Mouse (Mus musculus) lung, postnatal 0 days (tissue): ENCODE measurements around the gene Lyst. TPM values are rescaled to one million over a fixed set of nuclear protein-coding genes. Genes with fewer than 3 reads are reported as not detected.

Experiments used
- ATAC-seq: fragments of 200-750 bp; cut with Nextera tagmentation; 2 replicates; pipeline ENCODE4 v1.8.0; 2017; ENCODE audit warnings: moderate library complexity
- DNase-seq: peaks from one replicate; pipeline ENCODE4 v3.0.0-alpha.2; 2016; ENCODE audit warnings: low spot score
- H3K27ac ChIP-seq: fragments of 300-500 bp; sonication (generic); 2 replicates; pipeline ENCODE4 v1.5.1; 2014; ENCODE audit warnings: antibody characterized with exemption, mild to moderate bottlenecking, low read length, mixed read lengths
- H3K27me3 ChIP-seq: fragments of 300-500 bp; sonication (generic); replicated peaks from 2 replicates; pipeline ENCODE4 v1.6.1; 2014; ENCODE audit warnings: low read length, mixed read lengths; ENCODE audit not compliant: insufficient read depth
- H3K36me3 ChIP-seq: fragments of 300-500 bp; sonication (generic); 2 replicates; pipeline ENCODE4 v1.6.1; 2014; ENCODE audit warnings: low read length, mixed read lengths; ENCODE audit not compliant: insufficient read depth
- H3K4me1 ChIP-seq: fragments of 300-500 bp; sonication (generic); 2 replicates; pipeline ENCODE4 v1.6.1; 2014; ENCODE audit warnings: antibody characterized with exemption, low read depth, low read length, mixed read lengths; ENCODE audit not compliant: insufficient read depth
- H3K4me2 ChIP-seq: fragments of 300-500 bp; sonication (generic); replicated peaks from 2 replicates; pipeline ENCODE4 v1.6.1; 2014; ENCODE audit warnings: low read depth, mild to moderate bottlenecking, low read length, moderate library complexity, mixed read lengths
- H3K4me3 ChIP-seq: fragments of 300-500 bp; sonication (generic); 2 replicates; pipeline ENCODE4 v1.5.1; 2014; ENCODE audit warnings: low read depth, low read length
- H3K9ac ChIP-seq: fragments of 300-500 bp; sonication (generic); replicated peaks from 2 replicates; pipeline ENCODE4 v1.6.1; 2014; ENCODE audit warnings: low read depth, mild to moderate bottlenecking
- H3K9me3 ChIP-seq: fragments of 300-500 bp; sonication (generic); 2 replicates; pipeline ENCODE4 v1.6.1; 2016; ENCODE audit warnings: low read length, mixed read lengths
- CTCF ChIP-seq: IDR thresholded peaks from 2 replicates; pipeline ENCODE4 v1.5.1; 2016; ENCODE audit warnings: antibody characterized with exemption, mild to moderate bottlenecking
- EP300 ChIP-seq: IDR thresholded peaks from 2 replicates; pipeline ENCODE4 v1.6.1; 2016; ENCODE audit warnings: antibody characterized with exemption, mild to moderate bottlenecking, control low read depth
- WGBS: fragments of 180-500 bp; shearing (Covaris S2); extraction: QIAGEN DNeasy Blood & Tissue Kit; methylation state at CpG from one replicate; pipeline ENCODE4 v1.1.7; 2014; 5-methylcytosine and 5-hydroxymethylcytosine counted together
- polyA plus RNA-seq: library from polyadenylated mRNA; unstranded; fragments of >200 nt; fragmentation: Nextera tagmentation; extraction: Ambion mirVana; gene quantifications from 2 replicates; pipeline ENCODE4 v1.2.1, GENCODE M21; 2015

Lyst gene
- polyA plus RNA-seq, 1 experiment from 2014 or later, result 7.1 TPM

- 60% methylated on average over 10 of the region's 10 CpGs for WGBS
- no peaks in the 10 kb centered on the region for H3K9me3 ChIP-seq
- H3K36me3 ChIP-seq, result no peaks in the 10 kb centered on the region
- H3K4me2 ChIP-seq, result no peak overlapping the region
- DNase-seq, result no peak
- H3K27me3 ChIP-seq, result no peaks in the 10 kb centered on the region
- no peak overlapping the region for H3K9ac ChIP-seq
- no peak overlapping the region for H3K4me3 ChIP-seq
- no peak for ATAC-seq
- H3K4me1 ChIP-seq, result peaks cover 22% of the 10 kb centered on the region; the same call in 1 of the 2 replicates
- H3K27ac ChIP-seq, result peak overlapping the region; percentile 20
- TF ChIP-seq CTCF (no peak), EP300 (no peak)
These were observed 17.9 kb upstream of the Lyst start for GRCm38 (mm10) chr13:13572060-13572835.

- H3K9ac ChIP-seq, result no peak overlapping the region
- H3K4me1 ChIP-seq, result peaks cover 23% of the 10 kb centered on the region; the same call in 1 of the 2 replicates
- DNase-seq, result no peak
- no peak overlapping the region for H3K4me2 ChIP-seq
- H3K27ac ChIP-seq, result peak overlapping the region; percentile 20
- no peaks in the 10 kb centered on the region for H3K36me3 ChIP-seq
- TF ChIP-seq EP300 (no peak), CTCF (no peak)
- no peaks in the 10 kb centered on the region for H3K9me3 ChIP-seq
- no peaks in the 10 kb centered on the region for H3K27me3 ChIP-seq
- no peak for ATAC-seq
- no peak overlapping the region for H3K4me3 ChIP-seq
- WGBS, result 73% methylated on average over 2 of the region's 2 CpGs
These were observed 17.3 kb upstream of the Lyst start for GRCm38 (mm10) chr13:13572941-13573340.

GRCm38 (mm10) chr13:13573572-13574257, 16.5 kb upstream of the Lyst start:
- 31% methylated on average over 5 of the region's 5 CpGs for WGBS
- Histone ChIP-seq H3K4me1 (peaks cover 19% of the 10 kb centered on the region; the same call in 1 of the 2 replicates), H3K36me3 (no peaks in the 10 kb centered on the region), H3K4me2 (no peak overlapping the region), H3K27ac (no peak overlapping the region), H3K4me3 (no peak overlapping the region), H3K27me3 (no peaks in the 10 kb centered on the region), H3K9me3 (no peaks in the 10 kb centered on the region), H3K9ac (no peak overlapping the region)
- TF ChIP-seq CTCF (no peak), EP300 (peak; percentile 56)
- peak; percentile 89 for DNase-seq
- peak; percentile 67 for ATAC-seq

DNA sequence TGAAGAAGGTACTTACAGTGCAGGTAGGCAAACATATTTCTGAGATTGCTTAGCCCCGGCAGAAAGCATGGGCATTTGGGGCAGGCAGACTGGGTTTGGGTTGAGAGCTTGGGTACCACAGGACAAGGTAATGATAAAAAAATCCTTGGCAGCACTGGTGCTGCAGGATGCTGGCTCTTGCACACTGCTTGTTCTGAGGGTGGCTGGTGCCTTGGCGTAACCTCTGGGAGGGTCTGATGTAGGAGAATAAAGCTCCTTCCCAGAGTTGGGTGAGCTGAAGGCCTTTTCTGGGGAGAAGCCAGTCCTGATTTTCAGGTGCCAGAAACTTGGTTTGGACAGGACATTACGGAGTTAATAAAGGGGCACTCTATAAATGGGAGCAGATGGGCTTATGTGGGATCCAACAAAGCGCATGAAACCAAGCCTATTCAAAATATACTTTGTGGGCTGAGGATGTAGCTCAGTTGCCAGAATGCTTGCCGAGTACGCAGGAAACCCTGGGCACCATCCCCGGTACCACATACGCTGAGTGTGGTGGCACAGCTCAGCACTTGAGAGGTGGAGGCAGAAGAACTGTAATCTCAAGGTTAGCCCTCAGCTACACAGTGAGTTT, 15.8 kb upstream of the Lyst start:
- DNase-seq (no peak), ATAC-seq (no peak)
- Histone ChIP-seq H3K27ac (no peak overlapping the region), H3K4me2 (no peak overlapping the region), H3K4me3 (no peak overlapping the region), H3K36me3 (no peaks in the 10 kb centered on the region), H3K9ac (no peak overlapping the region), H3K4me1 (peaks cover 12% of the 10 kb centered on the region; the same call in 1 of the 2 replicates), H3K27me3 (no peaks in the 10 kb centered on the region), H3K9me3 (no peaks in the 10 kb centered on the region)
- no peak for TF ChIP-seq CTCF
- no peak for TF ChIP-seq EP300
- WGBS, result 65% methylated on average over 8 of the region's 8 CpGs

GRCm38 (mm10) chr13:13575106-13575505, 15.1 kb upstream of the Lyst start:
- no peak for ATAC-seq
- TF ChIP-seq CTCF (no peak), EP300 (no peak)
- WGBS, result 65% methylated on average over 8 of the region's 8 CpGs

More at GRCm38 (mm10) chr13:13575106-13575505, 15.1 kb upstream of the Lyst start:
- no peaks in the 10 kb centered on the region for H3K9me3 ChIP-seq
- no peaks in the 10 kb centered on the region for H3K27me3 ChIP-seq
- no peak for DNase-seq
- no peaks in the 10 kb centered on the region for H3K36me3 ChIP-seq
- H3K27ac ChIP-seq, result no peak overlapping the region
- no peak overlapping the region for H3K4me2 ChIP-seq
- peaks cover 9% of the 10 kb centered on the region; the same call in 1 of the 2 replicates for H3K4me1 ChIP-seq
- no peak overlapping the region for H3K4me3 ChIP-seq
- no peak overlapping the region for H3K9ac ChIP-seq
